Mouse (Mus musculus) adrenal gland, postnatal 10 days (tissue): ENCODE results near the gene Ddx19b. TPM values are rescaled to one million over a fixed set of nuclear protein-coding genes. Genes with fewer than 3 reads are reported as not detected.
A peak's percentile ranks its signal among the peaks of the same experiment; 100 is the strongest.
"Not testable (repeated sequence)": the region's sequence is repeated elsewhere in the genome, so short reads cannot be mapped to it uniquely, and the experiment has no call there.

ENCODE experiments used
- DNase-seq: peaks from one replicate; pipeline ENCODE4 v3.0.0; 2021; ENCODE audit warnings: mixed read lengths
- total RNA-seq, 2 experiments: library from RNA; stranded (reverse); gene quantifications; 2 replicates each; pipeline ENCODE4 v1.2.3; 2021

Ddx19b gene
- total RNA-seq, 2 experiments from 2014 or later = 12.6 to 13.0 TPM

DNA sequence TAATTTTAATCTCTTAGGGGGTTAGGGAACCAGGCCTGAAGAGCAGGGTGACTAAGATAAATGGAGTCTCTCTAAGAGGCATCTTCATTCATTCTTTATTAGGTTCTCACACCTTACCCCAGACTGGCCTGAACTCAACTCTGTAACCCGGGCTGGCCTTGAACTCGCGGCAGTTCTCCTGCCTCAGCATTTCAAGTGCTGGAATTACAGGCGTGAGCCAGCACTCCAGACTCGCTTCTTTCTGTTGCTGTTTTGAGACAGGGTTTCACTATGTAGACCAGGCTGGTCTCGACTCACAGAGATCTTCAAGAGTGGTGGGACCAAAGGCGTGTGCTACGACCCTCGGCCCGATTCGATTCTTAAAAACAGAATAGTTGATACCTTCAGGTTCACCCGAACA, 2.7 kb upstream of the Ddx19b start:
- peak; percentile 41 for DNase-seq

- peak; percentile 96 for DNase-seq
Observed at GRCm38 (mm10) chr8:111033482-111034215, 2.1 kb upstream of the Ddx19b start.

GRCm38 (mm10) chr8:111032916-111033315, 1.4 kb upstream of the Ddx19b start, which contains the start of gene Aars:
TSS of gene Aars (plus strand) at chr8:111033144.
- no peak for DNase-seq

- no peak for DNase-seq
Observed at GRCm38 (mm10) chr8:111030045-111030444, 1.5 kb downstream of the Ddx19b start.

- no peak for DNase-seq
Observed at GRCm38 (mm10) chr8:111029589-111029988, 2.0 kb downstream of the Ddx19b start.

DNA sequence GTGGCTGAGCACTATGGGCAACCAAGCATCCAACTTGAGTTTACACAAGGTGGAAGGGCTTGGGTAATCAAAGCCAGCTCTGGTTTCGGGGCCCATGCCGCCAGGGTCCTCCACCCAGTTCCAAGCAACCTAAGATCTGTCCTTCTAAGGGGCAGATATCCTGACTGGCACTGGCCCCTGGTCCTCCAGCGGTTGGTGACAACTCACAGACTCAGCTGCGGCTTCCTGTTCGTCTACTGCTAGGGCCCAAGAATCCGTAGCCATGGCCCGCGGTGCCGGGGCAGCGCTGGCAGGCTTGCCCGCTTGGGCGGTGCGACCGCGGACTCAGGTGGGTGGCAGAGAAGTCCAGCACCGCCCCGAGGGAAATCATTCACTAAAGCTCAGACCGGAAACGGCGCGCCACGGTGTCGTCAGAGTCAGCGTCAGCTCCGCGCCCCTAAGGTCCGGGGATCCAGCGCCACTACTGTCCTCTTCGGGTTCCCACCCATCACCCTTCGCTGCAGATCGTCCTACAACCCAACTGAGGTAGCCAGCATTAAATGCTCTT, 4.1 kb downstream of the Ddx19b start:
- peak; percentile 94 for DNase-seq

- DNase-seq = not testable (repeated sequence)
Observed at GRCm38 (mm10) chr8:111026609-111027008, 4.9 kb downstream of the Ddx19b start.

GRCm38 (mm10) chr8:111010230-111010991, 21.1 kb downstream of the Ddx19b start:
- not testable (repeated sequence) for DNase-seq

- peak; percentile 91 for DNase-seq
Observed at GRCm38 (mm10) chr8:110997547-110998531, 33.7 kb downstream of the Ddx19b start, which contains the start of gene Ddx19a. TSS of gene Ddx19a (minus strand) at chr8:110997800.

GRCm38 (mm10) chr8:110996641-110997430, 34.7 kb downstream of the Ddx19b start:
- no peak for DNase-seq

- DNase-seq = no peak
Observed at GRCm38 (mm10) chr8:110990017-110990416, 41.5 kb downstream of the Ddx19b start.

DNA sequence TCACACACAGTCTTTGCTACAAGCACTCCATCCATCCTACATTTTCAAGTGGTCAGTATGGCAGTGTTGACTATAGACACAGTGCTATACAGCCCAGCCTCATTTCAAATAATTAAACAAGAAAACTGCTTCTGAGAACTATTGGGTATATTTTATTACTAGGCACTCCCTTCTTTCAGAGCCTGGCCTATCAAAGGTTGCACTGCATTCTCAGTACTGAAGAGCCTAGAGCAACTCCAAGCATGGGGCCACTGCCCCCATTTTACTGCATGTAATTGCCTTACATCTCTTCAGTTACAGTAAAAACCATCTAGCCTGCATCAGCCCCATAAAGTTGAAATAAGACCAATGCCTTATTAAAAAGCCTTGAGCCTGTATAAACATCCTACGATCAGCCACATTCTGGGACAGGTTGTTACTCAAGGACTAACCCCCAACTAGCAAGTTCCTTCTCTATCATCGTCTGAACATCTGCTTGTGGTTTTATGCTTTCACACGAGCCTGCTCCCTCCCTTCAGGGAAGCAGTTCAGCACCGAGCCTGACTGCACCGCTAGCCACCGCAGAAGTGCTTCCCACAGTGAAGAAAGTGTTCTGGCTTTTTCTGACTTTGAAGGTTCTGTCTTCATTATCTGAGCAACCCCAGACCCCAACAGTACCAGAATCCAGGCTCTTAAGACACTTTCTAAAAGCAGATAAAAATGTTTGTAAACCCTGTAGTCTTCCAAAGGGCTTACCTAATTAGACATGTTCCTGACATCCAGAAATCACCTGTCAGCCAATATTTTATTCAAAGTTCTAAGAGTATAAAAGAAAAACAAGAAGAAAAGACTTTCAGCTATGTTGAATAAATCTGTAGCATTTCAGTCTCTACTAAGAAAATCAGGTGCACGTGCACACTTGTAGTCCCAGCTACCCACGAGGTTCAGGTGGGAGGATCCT, 43.5 kb downstream of the Ddx19b start:
- DNase-seq = no peak

GRCm38 (mm10) chr8:110981304-110981703, 50.2 kb downstream of the Ddx19b start:
- no peak for DNase-seq

DNA sequence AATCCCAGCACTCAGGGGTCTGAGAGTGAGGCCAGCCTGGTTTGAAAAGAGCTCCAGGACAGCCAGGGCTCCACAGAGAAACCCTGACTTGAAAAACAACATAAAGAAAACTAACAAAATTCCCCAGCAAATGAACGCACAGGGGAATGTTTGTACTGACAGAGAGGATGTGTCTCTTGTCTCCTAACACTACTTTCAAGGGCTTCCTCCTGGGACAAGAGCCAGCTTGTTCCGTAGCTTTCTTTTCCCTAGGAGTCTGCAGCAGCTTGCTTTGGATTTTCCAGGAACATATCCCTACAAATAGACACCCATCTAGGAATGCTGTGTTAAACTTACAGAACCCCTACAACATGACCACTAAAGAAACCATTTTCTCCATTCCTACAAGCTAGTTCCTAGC, 53.6 kb downstream of the Ddx19b start:
- not testable (repeated sequence) for DNase-seq

- DNase-seq = not testable (repeated sequence)
Observed at GRCm38 (mm10) chr8:110976532-110976931, 55.0 kb downstream of the Ddx19b start.

- DNase-seq = peak; percentile 94
Observed at GRCm38 (mm10) chr8:110969910-110970770, 61.4 kb downstream of the Ddx19b start.

- no peak for DNase-seq
Observed at GRCm38 (mm10) chr8:110967326-110967725, 64.2 kb downstream of the Ddx19b start.

DNA sequence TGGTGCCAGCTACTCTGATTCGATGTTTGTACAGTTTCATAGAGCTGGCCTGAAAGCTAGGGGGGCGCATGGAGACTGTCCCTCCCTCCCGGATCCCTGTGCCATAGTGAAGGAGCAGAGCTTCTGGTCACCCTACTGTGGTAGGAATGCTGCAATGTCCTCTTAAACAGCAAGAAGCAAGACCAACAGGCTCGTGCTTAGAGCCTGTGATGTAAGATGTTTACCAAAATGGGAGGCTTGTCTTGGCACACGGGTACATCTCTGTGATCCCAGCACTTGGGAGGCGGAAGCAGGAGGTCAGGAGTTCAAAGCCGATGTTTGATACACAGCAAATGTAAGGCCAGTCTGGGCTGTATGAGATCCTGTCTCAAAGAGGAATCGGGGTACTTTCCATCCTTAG, 65.0 kb downstream of the Ddx19b start:
- no peak for DNase-seq

GRCm38 (mm10) chr8:110965594-110965993, 66.0 kb downstream of the Ddx19b start:
- peak; percentile 87 for DNase-seq
